Mouse (Mus musculus): Measurements from ENCODE around the gene Dcaf12l2. TPM values are rescaled to one million over a fixed set of nuclear protein-coding genes. Genes with fewer than 3 reads are reported as not detected.

Dcaf12l2 gene
- polyA plus RNA-seq (2017; shearing (Covaris generic)): not detected

DNA sequence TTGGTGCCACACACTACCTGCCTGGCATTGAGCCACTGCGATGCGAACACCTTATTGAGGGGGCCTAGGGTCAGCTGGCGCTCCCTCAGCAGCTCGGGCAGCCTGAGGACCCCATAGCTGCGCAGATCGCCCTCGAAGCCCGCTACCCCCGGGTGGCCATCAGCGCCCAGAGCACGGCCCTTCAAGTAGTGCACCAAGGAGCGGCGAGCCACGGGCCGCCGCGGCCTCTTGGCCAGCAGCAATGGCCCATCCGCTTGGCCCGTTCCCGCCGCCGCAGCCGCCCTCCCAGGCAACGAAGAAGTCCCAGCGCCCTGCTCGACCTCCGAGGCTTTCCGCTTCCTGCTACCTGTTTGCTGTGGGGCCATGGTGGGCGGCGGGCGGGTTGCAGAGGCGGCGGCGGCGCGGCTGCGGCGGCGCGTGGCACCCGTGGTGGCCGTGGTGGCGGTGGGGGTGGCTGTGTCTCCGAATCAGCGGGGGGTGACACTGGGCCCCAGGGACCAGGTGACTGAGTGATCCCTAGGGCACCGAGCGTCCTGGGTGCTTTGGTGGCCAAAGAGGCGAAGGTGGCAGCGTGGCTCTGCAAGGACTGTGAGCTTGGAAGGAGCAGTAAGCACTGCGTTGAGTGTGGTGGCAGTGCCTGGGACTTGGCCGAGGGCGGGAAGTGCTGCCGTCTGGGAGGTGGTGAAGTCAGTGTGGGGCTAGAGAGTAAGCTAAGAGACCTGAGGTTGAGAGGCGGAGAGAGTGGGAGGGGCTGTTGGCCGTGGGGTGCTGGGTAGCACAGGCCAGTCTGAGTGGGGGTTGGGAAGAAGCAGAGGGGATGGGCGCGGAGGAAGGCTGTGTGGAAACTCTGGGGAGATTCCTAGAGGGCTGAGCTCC is at the start of gene Dcaf12l2:
Dcaf12l2 (minus strand) TSS at position 697 of the 876 bp plus-strand sequence.

All from CD4-positive, CD25-positive, alpha-beta regulatory T cell, adult 9 weeks (primary cell).